Mouse (Mus musculus) heart, postnatal 0 days (tissue): Measurements from ENCODE around the gene Gse1. TPM values are rescaled to one million over a fixed set of nuclear protein-coding genes. Genes with fewer than 3 reads are reported as not detected.
A peak's percentile ranks its signal among the peaks of the same experiment; 100 is the strongest.

Experiments
- ATAC-seq: fragments of 200-750 bp; cut with Nextera tagmentation; 2 replicates; pipeline ENCODE4 v1.8.0; 2017; ENCODE audit warnings: low read depth, moderate number of reproducible peaks, moderate library complexity; ENCODE audit not compliant: insufficient read depth
- DNase-seq: peaks from one replicate; pipeline ENCODE4 v3.0.0-alpha.2; 2016; ENCODE audit warnings: low spot score
- H3K27ac ChIP-seq: fragments of 300-500 bp; sonication (generic); 2 replicates; pipeline ENCODE4 v1.5.1; 2014; ENCODE audit warnings: low read depth, mild to moderate bottlenecking
- H3K27me3 ChIP-seq: fragments of 300-500 bp; sonication (generic); 2 replicates; pipeline ENCODE4 v1.6.1; 2014; ENCODE audit warnings: low read length, mixed read lengths; ENCODE audit not compliant: control insufficient read depth, insufficient read depth
- H3K36me3 ChIP-seq: fragments of 300-500 bp; sonication (generic); replicated peaks from 2 replicates; pipeline ENCODE4 v1.6.1; 2014; ENCODE audit warnings: low read length, mixed read lengths; ENCODE audit not compliant: control insufficient read depth, insufficient read depth
- H3K4me1 ChIP-seq: fragments of 300-500 bp; sonication (generic); 2 replicates; pipeline ENCODE4 v1.6.1; 2014; ENCODE audit warnings: antibody characterized with exemption; ENCODE audit not compliant: control insufficient read depth, insufficient read depth
- H3K4me2 ChIP-seq: fragments of 300-500 bp; sonication (generic); 2 replicates; pipeline ENCODE4 v1.6.1; 2014; ENCODE audit warnings: low read depth, mild to moderate bottlenecking, low read length, moderate library complexity
- H3K4me3 ChIP-seq: fragments of 300-500 bp; sonication (generic); 2 replicates; pipeline ENCODE4 v1.5.1; 2014; ENCODE audit warnings: low read depth, low read length
- H3K9ac ChIP-seq: fragments of 300-500 bp; sonication (generic); replicated peaks from 2 replicates; pipeline ENCODE4 v1.6.1; 2014; ENCODE audit warnings: low read depth, low read length, mixed read lengths
- H3K9me3 ChIP-seq: fragments of 300-500 bp; sonication (generic); replicated peaks from 2 replicates; pipeline ENCODE4 v1.6.1; 2016; ENCODE audit warnings: low read length; ENCODE audit not compliant: control insufficient read depth
- CTCF ChIP-seq: IDR thresholded peaks from 2 replicates; pipeline ENCODE4 v1.5.1; 2016; ENCODE audit warnings: antibody characterized with exemption, control low read depth, low read depth
- EP300 ChIP-seq: IDR thresholded peaks from 2 replicates; pipeline ENCODE4 v1.6.1; 2016; ENCODE audit warnings: antibody characterized with exemption, low read depth
- whole genome bisulfite sequencing: fragments of 180-500 bp; shearing (Covaris S2); extraction: QIAGEN DNeasy Blood & Tissue Kit; methylation state at CpG from one replicate; pipeline ENCODE4 v1.1.7; 2014; 5-methylcytosine and 5-hydroxymethylcytosine counted together
- polyA plus RNA-seq: library from polyadenylated mRNA; unstranded; fragments of >200 nt; fragmentation: Nextera tagmentation; extraction: Ambion mirVana; gene quantifications from 2 replicates; pipeline ENCODE4 v1.2.1, GENCODE M21; 2015
- total RNA-seq: library from RNA; depleted of rRNA; stranded (reverse); fragments of >200 nt; gene quantifications from 2 replicates; pipeline ENCODE4 v1.2.3, GENCODE M21; 2014; ENCODE audit warnings: low replicate concordance

Gse1 gene
- total and polyA plus RNA-seq, 2 experiments from 2014 or later, result 5.4 to 18.7 TPM

DNA sequence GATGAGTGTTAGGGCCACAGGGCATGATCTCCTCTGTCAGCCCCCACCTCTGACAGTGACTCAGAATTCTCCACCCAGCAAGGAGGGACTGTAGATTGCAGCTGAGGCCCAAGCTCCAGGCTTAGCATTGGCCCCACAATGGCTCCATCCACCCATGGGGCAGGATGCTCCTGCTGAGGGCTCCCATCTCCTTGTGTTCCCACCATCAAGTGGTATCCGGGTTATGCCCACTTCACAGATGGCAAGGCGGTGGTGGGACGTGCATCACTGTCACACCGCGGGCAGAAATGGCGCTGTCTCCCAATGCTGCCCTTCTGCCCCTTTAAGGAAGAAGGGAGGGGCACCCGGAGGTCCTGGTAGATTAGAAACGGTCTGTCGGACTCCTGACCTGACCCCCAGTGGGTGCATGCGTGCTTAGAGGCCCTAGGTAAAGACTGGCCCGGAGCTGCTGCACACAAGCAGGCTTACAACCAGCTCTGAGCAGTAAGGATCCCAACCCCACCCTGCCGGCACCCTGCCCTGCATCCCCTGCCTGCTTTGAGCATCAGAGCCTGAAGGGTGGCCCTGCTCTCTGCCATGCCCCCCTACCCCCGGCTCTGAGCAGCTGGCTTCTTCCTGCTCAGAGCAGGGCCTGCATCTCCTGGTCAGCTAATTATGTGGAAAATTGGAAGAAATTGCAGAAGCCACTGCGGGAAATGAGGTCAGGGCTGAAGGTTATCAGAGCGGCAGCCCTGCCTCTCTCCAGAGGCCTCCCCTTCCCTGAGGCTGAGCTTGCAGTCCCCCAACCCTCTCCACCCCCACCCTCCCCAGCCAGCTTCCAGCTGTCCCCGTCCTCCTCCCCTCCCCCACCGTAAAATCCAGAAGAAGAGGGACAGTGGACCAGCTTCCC is 67.0 kb downstream of the Gse1 start:
- H3K36me3 ChIP-seq, result no peaks in the 10 kb centered on the region
- H3K4me3 ChIP-seq, result no peak overlapping the region
- no peaks in the 10 kb centered on the region for H3K27me3 ChIP-seq
- TF ChIP-seq EP300 (no peak), CTCF (no peak)
- no peak overlapping the region for H3K27ac ChIP-seq
- peaks cover 49% of the 10 kb centered on the region for H3K4me1 ChIP-seq
- DNase-seq (no peak), ATAC-seq (no peak)
- WGBS, result 45% methylated on average over 17 of the region's 17 CpGs
- no peaks in the 10 kb centered on the region for H3K9me3 ChIP-seq
- no peak overlapping the region for H3K9ac ChIP-seq
- H3K4me2 ChIP-seq, result no peak overlapping the region

DNA sequence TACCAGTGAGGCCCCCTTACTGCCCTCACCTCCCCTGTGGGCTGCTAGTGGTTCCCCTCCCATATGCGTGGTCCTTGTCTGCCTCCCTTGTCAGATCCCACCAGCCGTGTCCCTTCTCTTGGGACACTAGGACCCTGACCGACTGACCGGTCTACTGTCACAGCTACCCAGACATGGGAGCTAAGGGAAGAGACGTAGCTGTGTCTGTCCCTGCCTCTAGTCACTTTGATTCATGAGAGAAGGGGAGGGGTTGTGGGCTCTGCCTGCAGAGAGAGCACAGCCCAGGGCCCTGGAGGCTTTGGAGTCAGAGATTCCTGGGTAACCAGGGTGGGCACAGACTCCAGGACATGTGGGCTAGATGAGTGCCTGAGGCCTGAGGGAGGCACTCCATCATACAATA is 68.7 kb downstream of the Gse1 start:
- no peak for TF ChIP-seq CTCF
- no peak for TF ChIP-seq EP300
- ATAC-seq (no peak), DNase-seq (no peak)
- Histone ChIP-seq H3K4me1 (peaks cover 42% of the 10 kb centered on the region), H3K27me3 (no peaks in the 10 kb centered on the region), H3K36me3 (no peaks in the 10 kb centered on the region), H3K4me3 (no peak overlapping the region), H3K9ac (no peak overlapping the region), H3K27ac (no peak overlapping the region), H3K9me3 (no peaks in the 10 kb centered on the region), H3K4me2 (no peak overlapping the region)
- WGBS, result 69% methylated on average over 5 of the region's 5 CpGs

DNA sequence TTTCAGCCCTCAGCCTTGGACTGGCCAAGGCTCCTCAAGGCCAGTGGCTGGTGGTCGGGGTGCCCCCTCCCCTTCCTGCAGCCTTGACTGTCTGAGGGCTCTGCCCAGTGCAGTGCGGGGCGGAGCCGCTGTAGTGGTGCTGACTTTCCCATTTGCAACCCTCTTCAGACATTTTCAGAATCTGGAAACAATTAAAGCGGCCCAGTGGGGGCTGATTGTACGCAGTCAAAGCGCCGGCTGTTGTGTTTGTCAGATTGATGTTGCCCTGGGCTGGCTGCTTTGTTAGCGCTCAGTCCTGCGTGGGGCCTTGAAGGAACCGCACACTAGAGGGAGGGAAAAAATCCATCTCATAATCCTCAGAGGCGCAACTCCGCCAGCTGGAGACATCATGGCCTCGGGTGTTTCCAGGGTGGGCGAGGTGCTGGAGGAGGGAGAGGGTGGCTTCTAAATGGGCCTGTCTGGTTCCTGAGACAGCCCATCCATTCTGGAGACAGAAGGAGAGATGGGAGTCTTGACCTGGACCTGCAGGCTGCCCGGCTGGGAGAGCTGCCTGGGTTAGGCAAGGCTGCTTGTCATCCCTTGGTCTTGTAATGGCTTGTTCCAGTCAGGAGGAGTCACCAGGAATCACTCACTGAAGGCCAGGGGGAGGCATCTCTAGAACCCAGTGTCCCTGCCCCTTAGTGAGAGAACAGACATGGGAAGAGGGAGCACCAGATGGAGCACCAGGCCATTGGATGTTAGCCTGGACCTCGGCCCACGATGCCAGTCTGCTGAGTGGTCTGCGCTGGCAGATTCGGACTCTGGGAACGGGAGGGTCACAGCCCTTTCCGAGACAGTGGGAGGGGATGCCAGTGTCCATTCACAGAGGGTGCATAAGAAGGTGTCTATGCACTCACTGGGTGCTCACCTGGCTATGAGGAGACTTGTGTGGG is 70.6 kb downstream of the Gse1 start:
- peaks cover 27% of the 10 kb centered on the region for H3K4me1 ChIP-seq

DNA sequence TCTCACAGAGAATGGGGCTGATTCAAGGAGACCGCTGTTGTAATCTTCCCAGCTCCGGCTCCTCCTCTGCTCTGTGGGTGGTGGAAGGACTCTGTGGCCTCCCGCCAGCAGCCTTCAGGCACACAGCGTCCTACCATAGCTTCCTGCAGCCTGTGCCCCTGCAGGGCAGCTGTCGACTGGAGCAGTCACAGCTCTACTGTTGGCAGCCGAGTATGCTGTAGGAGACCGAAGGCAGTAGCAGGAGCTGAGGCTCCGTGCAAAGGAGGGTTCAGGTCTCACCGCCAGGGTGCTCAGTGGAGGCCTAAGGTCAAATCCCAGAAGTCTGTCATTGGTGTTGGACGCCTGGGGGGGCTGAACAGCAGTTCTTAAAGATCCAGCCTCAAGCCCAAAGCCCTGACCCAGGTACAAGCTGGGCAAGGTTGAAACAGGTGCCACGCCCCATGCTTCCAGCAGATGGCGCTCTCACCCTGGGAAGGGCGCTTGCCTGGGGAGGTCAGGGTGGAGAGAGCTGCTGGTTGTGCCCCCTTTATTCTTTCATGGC is 72.4 kb downstream of the Gse1 start:
- Histone ChIP-seq H3K9ac (no peak overlapping the region), H3K4me1 (peaks cover 10% of the 10 kb centered on the region; the same call in 1 of the 2 replicates), H3K4me2 (peak overlapping the region; percentile 50), H3K27me3 (no peaks in the 10 kb centered on the region), H3K27ac (peak overlapping the region; percentile 84), H3K9me3 (no peaks in the 10 kb centered on the region), H3K36me3 (no peaks in the 10 kb centered on the region), H3K4me3 (no peak overlapping the region)
- DNase-seq, result peak; percentile 88
- WGBS, result 5% methylated on average over 13 of the region's 13 CpGs
- ATAC-seq, result peak; percentile 91
- peak; percentile 87 for TF ChIP-seq CTCF
- TF ChIP-seq EP300, result no peak

More for the DNA sequence above, 70.6 kb downstream of the Gse1 start:
- no peak for TF ChIP-seq EP300
- TF ChIP-seq CTCF, result no peak
- H3K4me2 ChIP-seq, result no peak overlapping the region
- H3K9me3 ChIP-seq, result no peaks in the 10 kb centered on the region
- ATAC-seq (no peak), DNase-seq (no peak)
- no peaks in the 10 kb centered on the region for H3K36me3 ChIP-seq
- no peak overlapping the region for H3K4me3 ChIP-seq
- WGBS, result 76% methylated on average over 22 of the region's 22 CpGs
- no peaks in the 10 kb centered on the region for H3K27me3 ChIP-seq
- H3K9ac ChIP-seq, result no peak overlapping the region
- H3K27ac ChIP-seq, result no peak overlapping the region

GRCm38 (mm10) chr8:120302941-120303675 is 74.9 kb downstream of the Gse1 start:
- TF ChIP-seq CTCF, result no peak
- TF ChIP-seq EP300, result no peak
- no peak overlapping the region for H3K4me3 ChIP-seq
- DNase-seq, result no peak
- no peaks in the 10 kb centered on the region for H3K9me3 ChIP-seq
- 79% methylated on average over 11 of the region's 11 CpGs for WGBS
- no peaks in the 10 kb centered on the region for H3K27me3 ChIP-seq
- H3K4me2 ChIP-seq, result no peak overlapping the region
- no peaks in the 10 kb centered on the region for H3K36me3 ChIP-seq
- no peak overlapping the region for H3K27ac ChIP-seq
- H3K4me1 ChIP-seq, result peaks cover 22% of the 10 kb centered on the region
- H3K9ac ChIP-seq, result no peak overlapping the region
- ATAC-seq, result no peak
